Mouse (Mus musculus): ENCODE measurements around the gene Acad9. TPM values are rescaled to one million over a fixed set of nuclear protein-coding genes. Genes with fewer than 3 reads are reported as not detected.

Acad9 gene
- total RNA-seq (2022) = 10 to 100 TPM; 41.3 to 55.1 (median 46.4) TPM

DNA sequence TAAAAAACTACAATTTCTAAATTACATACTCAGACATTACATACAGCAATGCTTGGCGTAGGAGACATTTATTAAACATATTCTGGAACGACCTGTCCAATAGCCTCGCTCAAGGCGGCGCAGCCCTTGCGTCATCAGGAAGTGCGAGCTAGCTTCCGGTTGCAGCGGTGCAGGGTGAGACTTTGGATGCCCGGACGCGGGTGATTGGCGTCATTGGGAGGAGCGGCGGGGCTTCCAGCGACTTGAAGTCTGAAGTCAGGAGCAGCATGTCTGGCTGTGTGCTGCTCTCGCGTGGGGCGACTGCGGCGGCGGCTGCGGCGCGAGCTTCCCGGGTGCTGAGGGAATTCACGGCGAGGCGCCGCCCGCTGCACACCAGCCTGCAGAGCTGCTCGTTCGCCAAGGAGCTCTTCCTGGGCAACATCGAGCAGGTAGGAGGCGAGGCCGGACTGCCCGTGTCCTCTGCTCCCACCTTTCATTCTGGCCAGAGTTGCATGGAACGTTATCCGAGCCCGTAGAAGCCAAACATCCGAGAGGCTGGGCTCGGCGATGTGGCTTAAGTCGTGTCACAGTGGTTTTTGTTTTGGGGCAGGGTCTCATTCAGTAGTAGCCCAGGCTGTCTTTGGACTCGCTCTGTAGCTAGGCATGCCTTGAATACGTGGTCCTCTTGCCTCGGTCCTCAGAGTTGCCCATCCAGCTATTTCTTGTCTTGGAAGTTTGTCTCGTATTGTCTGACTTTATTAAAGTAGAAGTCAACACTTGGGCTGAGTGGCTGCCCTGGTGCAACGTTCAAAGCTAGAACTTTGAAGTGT is at the start of gene Acad9:
TSS of gene Acad9 (plus strand) at position 137 of the 809 bp plus-strand sequence.
- peak; percentile 94 for DNase-seq

DNA sequence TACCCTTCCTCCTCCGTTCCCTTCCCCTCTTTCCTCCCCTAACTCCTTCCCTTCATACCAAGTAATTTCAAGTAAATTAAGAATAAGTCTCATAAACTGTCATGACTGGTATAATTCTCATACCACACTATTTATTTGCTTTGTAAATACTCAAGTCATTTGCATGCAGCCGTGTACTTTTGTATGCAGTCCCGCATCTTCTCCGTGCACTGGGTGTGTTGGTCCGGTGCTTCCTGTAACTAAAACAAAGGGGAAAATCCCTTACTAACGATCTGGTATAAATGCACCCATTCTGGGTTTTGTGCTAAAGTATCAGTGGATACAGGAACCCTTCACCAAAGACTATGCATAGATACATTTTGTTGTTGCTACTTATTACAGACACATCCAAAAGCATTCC is 40.0 kb upstream of the Acad9 start:
- DNase-seq = no peak

DNA sequence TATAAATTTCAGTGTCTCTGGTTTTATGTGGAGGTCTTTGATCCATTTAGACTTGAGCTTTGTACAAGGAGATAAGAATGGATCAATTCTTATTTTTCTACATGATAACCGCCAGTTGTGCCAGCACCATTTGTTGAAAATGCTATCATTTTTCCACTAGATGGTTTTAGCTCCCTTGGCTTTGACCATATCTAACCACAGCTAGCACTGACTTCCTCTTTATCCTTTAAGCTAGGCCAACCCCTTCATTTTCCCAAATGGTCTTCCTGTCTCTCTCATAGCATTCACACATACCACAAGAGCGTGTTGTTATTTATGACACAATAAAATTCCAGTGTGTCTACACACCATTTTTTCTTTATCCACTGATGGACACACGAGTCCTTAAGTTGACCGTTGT is 35.8 kb upstream of the Acad9 start:
- no peak for DNase-seq

DNA sequence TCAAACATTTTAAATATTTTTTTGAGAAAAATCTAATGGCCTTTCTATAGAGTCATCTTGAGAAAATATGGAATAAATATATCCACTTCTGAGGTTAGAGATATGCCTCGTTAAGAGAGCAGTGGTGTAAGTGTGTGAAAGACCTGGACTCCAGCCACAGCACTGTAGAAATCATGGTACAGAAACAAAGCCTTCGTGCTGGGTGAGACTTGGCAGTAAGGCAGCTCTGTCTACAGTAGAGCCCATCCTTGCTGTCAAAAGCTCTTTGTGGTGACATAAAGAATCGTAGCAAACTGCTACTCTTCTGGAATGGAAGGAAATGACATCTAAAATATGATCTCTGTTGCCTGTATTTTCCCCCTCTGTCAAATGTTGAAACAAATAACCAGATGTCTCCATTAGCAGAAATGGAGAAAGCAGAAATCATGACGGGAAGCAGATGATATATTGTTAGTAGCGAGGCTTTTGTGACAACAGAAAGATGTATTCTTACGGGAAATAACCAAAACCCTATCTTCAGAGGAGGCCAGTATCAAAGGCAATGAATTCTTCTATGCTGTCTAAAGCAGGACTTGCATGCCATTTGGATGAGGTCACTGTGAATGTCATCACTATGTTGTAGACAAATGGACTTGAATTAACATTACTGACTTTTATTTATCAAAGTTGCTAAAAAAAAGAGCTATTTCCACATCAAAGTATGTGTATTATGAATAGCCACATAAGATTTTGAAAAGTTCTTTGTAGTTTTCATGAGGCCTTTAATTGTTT is 33.9 kb upstream of the Acad9 start:
- DNase-seq = no peak

DNA sequence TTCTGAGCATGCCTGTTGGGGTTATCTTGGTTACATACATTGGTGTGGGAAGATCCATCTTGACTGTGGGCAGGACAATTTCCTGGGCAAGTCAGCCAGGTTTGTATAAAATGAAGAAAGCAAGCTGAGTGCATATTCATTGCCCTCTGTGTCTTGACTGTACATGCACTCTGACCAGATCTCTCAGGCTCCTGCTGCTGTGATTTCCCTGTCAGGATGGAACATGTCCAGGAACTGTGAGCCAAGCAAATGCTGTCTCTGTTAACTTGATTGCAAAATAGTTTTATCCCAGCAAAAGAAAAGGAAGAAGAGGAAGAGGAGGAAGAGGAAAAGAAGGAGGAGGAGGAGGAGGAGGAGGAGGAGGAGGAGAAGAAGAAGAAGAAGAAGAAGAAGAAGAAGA is 21.3 kb upstream of the Acad9 start:
- DNase-seq = no peak

DNA sequence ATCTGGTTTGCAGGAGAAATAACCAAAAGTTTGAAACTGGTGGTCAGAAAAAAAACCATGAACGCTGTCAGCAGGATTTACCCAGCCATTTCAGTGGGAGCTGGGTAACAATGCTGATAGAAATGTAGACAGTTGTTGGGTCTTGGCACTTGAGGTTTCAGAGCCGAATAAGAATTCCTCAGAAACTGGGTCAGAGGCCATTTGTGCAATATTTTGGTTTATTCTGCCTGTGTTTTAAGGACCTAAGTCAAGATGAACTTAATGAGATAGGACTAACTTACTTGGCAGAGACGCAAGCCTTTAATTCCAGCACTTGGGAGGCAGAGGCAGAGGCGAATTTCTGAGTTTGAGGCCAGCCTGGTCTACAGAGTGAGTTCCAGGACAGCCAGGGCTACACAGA is 20.7 kb upstream of the Acad9 start:
- no peak for DNase-seq

DNA sequence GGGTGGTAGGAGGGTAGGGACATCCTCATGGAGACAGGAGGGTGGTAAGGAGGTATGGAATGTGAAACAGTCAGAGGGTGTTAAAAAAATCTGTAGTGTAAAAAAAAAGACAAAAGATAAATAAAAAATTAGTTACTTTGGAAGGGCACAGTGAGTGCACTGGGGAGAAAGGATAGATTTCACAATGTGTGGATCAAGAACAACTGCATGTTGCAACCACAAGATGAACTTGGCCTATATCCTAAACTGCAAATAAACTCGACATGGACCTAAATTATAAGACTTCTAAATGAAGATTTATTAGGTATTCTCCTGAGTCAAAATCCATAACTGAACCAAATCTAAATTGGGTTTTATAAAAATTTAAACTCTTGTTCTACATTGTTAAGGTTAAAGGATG is 16.7 kb upstream of the Acad9 start:
- no peak for DNase-seq

DNA sequence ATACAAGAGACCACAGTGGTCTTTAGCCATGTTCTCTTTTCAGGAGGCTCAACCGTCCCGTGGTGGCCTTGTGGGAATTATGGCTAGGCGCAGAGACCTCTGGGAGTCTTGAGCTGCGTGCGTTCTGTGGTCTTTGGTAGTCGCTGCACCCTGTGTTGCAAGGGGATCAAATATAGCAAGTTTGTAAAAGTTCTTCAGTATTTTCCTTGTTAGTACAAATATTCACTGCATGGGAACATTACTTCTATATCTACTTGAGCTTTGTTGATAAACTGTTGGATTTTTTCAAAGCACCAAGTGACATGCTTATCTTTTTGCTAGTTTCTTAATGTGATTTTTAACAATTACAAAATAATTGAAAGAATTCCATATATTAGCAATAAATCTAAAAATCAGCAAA is 12.3 kb upstream of the Acad9 start, which contains the start of gene Ccdc144b:
TSS of gene Ccdc144b (minus strand) at position 101 of the 400 bp plus-strand sequence.
- DNase-seq = no peak

DNA sequence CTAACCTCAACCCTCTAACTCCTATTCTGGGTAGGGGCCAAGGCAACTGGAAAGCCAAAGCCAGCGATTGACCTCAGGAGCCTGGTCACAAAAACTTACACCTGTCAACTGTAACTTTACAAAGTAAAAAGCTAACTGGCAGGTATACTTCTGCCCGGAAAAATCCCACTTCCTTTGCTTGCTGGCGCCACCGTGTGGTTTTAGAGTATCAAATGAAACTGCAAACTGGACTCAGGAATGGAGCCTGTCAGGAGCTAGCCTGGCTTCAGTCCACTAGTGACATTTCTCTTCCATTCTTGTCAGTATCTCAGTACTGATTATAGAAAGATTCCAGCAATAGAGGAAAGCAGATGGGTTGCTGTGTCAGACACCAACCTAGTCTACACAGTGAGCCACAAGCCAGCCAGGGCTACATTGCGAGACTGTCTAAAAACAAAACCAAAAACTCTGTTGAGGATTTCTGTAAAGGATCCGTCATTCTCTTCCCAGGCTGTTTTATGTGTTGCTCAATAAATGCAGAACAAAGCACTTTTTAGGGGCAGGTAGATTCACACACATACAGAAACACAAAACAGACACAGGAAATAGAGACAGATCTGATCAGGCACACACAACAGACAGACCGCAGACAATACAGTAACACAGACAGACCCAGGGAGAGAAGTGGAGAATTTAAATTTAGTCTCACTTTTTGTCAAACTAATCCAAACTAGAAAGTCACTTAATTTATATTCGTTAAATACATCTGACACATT is 5.5 kb upstream of the Acad9 start:
- peak; percentile 32 for DNase-seq

DNA sequence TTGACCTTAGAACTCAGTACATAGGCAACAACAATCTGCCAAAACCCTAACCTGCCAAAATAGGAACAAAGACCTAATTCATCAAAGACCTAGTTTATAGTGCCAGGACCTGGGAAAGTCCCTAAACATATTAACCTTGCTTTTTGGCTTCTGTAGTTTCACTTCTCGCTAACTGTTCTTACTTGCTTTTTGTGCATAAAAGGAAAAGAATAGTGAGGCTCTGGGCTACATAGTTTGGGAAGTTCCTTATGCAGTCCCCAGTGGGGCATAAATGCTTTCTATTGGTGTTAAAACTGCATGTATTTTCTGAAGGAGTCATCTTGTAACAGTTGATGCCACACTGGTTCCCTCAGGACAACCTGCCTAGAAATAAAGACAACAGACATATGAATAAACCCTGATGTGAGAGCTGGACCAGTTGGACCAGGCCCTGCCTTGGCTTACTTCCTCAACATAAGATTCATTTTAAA is 1.2 kb upstream of the Acad9 start:
- no peak for DNase-seq

DNA sequence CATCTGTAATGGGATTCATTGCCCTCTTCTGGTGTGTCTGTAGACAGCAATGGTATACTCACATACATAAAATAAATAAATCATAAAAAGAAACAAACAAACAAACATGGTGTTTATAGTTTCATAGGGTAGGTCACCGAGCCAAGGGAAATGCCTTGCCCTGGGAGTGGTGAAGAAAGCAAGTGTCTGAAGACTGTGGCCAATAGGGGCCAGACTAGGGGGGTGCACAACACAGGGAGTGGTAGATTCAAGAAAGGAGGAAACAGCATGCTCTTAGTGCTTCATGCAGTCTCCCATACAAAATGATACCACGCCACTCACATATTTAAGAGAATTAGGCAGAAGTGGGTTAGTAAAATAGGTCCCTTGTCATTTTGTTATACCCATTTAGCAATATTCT is 613 bp upstream of the Acad9 start:
- DNase-seq = no peak

DNA sequence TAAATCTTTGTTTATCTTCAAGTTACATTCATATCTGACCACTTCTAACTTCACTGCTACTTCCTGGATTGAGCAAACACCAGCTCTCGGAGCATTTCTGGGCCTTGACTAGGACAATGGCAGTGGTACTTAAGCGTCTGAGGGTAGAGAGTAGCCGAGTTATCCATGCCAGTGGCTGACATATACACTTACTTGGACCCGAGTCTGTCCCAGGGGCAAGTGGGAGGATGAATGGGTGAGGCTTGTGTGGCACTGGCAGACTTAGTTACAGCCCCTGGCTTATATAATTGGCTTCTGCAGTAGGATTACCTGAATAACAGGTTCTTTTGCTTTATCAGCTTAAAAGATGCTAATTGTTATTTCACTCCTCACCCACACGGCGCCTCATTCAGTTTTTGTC is 2.0 kb downstream of the Acad9 start:
- no peak for DNase-seq

DNA sequence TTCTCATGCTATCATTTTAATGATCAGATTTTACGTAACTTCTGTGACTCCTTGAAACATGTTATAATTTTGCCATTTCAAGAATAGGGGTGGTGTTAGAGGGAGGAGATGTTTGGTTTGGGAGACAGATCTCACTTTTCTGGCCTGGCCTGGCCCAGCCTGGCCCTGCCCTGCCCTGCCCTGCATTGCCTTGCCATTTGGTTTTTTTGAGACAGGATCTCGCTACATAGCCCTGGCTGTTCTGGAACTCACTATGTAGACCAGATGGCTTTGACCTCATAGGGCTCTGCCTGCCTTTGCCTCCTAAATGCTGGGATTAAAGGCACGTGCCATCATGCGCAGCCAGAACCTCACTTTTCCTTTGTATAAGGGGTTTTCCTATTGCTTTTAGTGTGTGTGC is 4.7 kb downstream of the Acad9 start:
- DNase-seq = no peak

DNA sequence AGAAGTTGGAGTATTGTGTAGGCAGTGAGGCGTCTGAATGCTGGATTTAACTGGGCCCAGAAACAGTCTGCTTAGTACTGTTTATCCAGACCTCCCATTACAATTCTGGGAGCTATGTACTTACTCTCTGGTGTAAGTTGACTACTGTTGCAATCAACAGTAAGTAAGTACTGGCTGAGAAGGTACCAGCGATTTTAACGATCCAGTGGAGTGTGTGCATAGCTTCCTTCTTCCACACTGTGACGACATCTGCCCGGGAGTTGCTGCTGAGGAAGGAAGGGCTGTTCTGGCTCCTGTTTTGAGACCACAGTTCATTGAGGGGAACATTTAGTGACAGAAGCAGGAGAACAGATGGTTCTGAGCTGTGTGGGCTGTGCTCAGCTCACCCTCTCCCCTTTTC is 5.3 kb downstream of the Acad9 start:
- DNase-seq = no peak

DNA sequence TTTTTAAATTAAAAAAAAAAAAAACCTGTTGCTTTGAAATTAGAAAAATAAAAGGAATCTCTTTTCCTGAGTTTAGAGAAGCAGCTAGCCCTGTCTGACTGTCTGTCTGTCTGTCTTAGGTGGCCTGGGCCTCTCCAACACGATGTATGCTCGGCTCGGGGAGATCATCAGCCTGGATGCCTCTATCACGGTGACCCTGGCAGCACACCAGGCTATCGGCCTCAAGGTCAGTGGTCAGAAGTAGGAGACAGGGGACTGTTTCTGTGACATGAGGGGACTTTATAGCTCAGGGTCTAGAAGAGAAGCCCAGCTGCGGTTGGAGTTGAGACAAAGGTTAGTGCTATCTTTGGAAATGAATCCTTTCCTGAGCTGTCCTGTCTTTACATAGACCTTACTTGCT is 8.5 kb downstream of the Acad9 start:
- DNase-seq = no peak

DNA sequence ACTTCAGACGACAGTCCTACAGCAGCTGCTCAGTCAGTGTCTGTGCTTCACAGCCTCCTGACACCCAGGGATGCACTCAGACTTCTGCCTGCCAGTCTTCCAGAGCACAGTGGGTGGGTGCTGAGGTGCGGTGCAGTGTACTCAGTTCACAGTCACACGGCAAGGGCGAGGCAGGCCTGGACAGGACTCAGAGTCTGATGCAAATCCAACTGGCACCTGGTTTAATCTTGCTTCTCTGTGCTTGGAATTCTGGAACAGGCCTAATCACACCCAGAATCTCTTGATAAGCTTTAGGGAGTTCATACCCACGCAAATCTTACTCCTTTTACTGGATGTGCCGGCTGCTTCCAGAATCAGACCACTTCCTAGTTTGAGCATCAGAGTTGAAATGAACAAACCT is 9.7 kb downstream of the Acad9 start:
- DNase-seq = no peak

DNA sequence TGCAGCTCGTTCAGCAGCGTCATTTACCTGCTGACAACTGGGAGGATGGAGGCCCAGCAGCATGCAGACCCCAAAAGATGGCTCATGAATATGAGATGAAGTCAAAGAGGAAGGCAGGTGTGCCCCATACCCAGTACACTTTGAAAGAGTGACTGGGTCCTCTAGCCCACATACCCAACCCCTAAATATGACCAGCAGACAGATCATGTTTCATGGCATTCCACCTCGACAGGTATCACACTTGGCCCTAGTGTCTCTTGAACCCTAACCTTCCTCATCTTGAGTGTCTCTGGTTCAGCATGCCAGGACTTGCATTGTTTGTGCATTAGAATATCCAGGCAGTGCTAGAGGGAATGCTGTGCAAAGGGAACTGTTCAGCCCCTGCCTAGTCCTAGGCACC is 11.6 kb downstream of the Acad9 start:
- DNase-seq = no peak

DNA sequence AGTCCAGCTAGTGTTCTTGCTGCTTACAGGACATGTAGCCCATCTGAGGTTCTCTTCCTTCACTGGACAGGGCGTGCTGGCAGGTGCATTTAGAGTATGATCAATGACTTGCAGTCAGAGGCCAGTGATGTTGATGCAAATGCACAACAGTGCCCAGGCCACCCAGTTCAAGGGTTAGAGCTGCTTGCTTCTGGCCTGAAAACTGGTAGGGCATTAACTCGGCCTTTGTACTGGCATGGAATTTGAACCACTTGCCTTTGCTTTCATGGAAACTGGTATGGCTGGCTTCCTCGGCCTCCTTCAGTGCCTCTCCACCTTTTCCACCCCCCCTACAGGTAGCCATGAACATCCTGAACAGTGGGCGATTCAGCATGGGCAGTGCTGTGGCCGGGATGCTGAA is 14.1 kb downstream of the Acad9 start:
- DNase-seq = no peak

DNA sequence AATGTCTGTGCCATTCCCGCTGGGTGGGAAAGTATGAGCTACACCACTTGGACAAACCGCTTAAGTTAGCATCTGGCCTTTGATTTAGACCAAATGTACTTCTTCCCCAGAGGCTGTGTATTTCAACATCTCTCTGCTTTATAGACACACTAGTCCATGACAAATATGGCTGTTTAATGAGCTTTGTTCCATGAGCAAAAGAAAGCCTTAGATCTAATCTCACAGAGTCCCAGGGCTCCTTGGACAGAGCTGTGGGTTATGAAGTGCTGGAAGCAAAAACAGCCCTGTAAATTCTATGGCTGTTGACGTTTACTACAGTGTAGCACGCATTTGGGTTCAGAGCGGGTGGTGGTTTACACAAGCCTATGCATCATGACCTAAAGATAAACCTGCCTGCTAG is 15.0 kb downstream of the Acad9 start:
- no peak for DNase-seq

DNA sequence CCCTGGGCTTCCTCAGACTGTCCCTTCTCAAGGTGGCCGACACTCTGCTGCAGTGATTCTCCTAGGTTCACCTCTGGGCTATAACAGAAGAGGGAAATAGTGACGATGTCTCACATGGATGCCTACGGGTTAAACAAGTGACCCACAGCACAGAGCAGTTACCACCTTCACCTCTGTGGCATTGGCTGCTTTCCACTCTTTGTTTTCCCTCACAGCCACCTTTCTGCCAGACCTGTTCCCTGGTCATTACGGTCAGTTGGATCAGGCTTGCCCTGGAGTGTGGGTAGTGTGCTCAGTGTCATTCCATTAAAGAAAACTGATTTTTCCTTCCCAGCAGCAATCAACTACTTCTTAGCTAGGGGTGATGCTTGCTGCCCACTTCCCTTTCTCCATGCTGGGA is 17.1 kb downstream of the Acad9 start:
- no peak for DNase-seq

DNA sequence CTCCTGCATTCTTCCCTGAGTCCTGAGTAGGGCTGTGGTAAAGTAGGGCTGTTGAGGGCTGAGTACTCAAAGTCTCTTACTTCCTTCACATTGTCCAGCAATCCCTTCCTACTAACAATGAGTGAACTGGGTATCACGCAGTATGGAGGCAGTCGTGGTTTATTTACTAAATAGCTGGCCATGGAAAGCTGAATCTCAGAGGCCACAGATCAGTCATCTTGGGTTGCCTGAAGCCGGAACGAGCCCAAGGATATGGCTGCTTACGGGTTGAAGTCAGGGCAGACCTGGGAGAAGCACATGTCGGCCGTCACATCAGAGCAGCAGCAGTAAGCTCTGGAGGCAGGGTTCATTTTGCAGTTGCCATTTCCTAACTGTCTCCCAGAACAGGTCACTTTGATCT is 17.6 kb downstream of the Acad9 start:
- DNase-seq = no peak

DNA sequence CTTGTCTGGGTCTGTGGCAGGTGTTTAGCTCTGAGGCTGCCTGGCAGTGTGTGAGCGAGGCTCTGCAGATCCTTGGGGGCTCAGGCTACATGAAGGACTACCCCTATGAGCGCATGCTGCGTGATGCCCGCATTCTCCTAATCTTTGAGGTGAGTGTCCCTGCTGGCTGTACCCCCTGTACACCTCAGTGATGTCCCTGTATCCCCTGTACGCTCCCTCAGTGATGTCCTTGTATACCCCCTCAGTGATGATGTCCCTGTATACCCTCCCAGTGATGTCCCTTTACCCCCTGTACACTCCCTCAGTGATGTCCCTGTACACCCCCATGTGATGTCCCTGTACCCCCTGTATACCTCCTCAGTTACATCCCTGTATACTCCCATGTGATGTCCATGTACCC is 19.6 kb downstream of the Acad9 start:
- no peak for DNase-seq

DNA sequence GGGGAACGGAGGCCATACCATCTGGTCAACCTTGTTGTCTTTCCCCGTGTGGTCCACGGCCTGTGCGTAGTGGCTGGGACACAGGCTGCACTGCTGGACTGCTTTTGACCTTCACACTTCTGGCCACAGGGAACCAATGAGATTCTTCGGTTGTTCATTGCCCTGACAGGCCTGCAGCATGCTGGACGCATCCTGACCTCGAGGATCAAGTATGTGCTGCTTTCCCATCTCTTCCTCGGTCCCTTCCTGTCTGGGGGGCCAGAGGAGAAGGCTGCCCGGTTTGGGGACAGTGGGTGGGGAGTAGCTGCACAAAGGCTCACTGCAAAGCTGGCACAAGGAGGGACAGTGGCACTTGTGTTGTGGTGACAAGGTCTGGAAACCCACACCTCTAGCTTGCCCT is 21.8 kb downstream of the Acad9 start:
- DNase-seq = no peak

Data from adrenal gland, adult 8-10 months (tissue).